Mouse (Mus musculus): Measurements from ENCODE around the gene Baiap2l2.
A peak's percentile ranks its signal among the peaks of the same experiment; 100 is the strongest.

The Baiap2l2 gene

GRCm38 (mm10) chr15:79285399-79285798, at the start of gene Baiap2l2:
TSS of gene Baiap2l2 (minus strand) at chr15:79285537.
- DNase-seq (ENCODE audit: low read depth, low spot score): no peak

- no peak for DNase-seq (ENCODE audit: low read depth, low spot score)
Observed at GRCm38 (mm10) chr15:79333409-79333808, 48.1 kb upstream of the Baiap2l2 start.

- DNase-seq (ENCODE audit: low read depth, low spot score): no peak
Observed at GRCm38 (mm10) chr15:79330521-79330920, 45.2 kb upstream of the Baiap2l2 start.

- peak; percentile 59 for DNase-seq (ENCODE audit: low read depth, low spot score)
Observed at GRCm38 (mm10) chr15:79329979-79330363, 44.6 kb upstream of the Baiap2l2 start.

- DNase-seq (ENCODE audit: low read depth, low spot score): no peak
Observed at GRCm38 (mm10) chr15:79329346-79329978, 44.1 kb upstream of the Baiap2l2 start.

- DNase-seq (ENCODE audit: low read depth, low spot score): no peak
Observed at GRCm38 (mm10) chr15:79328939-79329275, 43.6 kb upstream of the Baiap2l2 start.

- DNase-seq (ENCODE audit: low read depth, low spot score): peak; percentile 96
Observed at GRCm38 (mm10) chr15:79328058-79328938, 43.0 kb upstream of the Baiap2l2 start, which contains the start of gene Pla2g6. TSS of gene Pla2g6 (minus strand) at chr15:79328390.

GRCm38 (mm10) chr15:79326971-79327961, 41.9 kb upstream of the Baiap2l2 start:
- DNase-seq (ENCODE audit: low read depth, low spot score): no peak

- DNase-seq (ENCODE audit: low read depth, low spot score): no peak
Observed at GRCm38 (mm10) chr15:79326264-79326663, 40.9 kb upstream of the Baiap2l2 start.

GRCm38 (mm10) chr15:79325742-79326141, 40.4 kb upstream of the Baiap2l2 start:
- no peak for DNase-seq (ENCODE audit: low read depth, low spot score)

GRCm38 (mm10) chr15:79324373-79324772, 39.0 kb upstream of the Baiap2l2 start:
- DNase-seq (ENCODE audit: low read depth, low spot score): no peak

GRCm38 (mm10) chr15:79323791-79324155, 38.4 kb upstream of the Baiap2l2 start:
- no peak for DNase-seq (ENCODE audit: low read depth, low spot score)

GRCm38 (mm10) chr15:79322991-79323790, 37.9 kb upstream of the Baiap2l2 start:
- DNase-seq (ENCODE audit: low read depth, low spot score): no peak

GRCm38 (mm10) chr15:79322281-79322990, 37.1 kb upstream of the Baiap2l2 start:
- DNase-seq (ENCODE audit: low read depth, low spot score): no peak

GRCm38 (mm10) chr15:79321733-79322190, 36.4 kb upstream of the Baiap2l2 start:
- no peak for DNase-seq (ENCODE audit: low read depth, low spot score)

GRCm38 (mm10) chr15:79313848-79314369, 28.6 kb upstream of the Baiap2l2 start:
- no peak for DNase-seq (ENCODE audit: low read depth, low spot score)

- no peak for DNase-seq (ENCODE audit: low read depth, low spot score)
Observed at GRCm38 (mm10) chr15:79307861-79308260, 22.5 kb upstream of the Baiap2l2 start.

GRCm38 (mm10) chr15:79306043-79306637, 20.8 kb upstream of the Baiap2l2 start:
- no peak for DNase-seq (ENCODE audit: low read depth, low spot score)

GRCm38 (mm10) chr15:79304832-79305231, 19.5 kb upstream of the Baiap2l2 start:
- DNase-seq (ENCODE audit: low read depth, low spot score): no peak

GRCm38 (mm10) chr15:79303725-79304124, 18.4 kb upstream of the Baiap2l2 start:
- no peak for DNase-seq (ENCODE audit: low read depth, low spot score)
